Mouse (Mus musculus) embryo, embryonic 11.5 days (tissue): Measurements from ENCODE around the gene Rgs2.
A peak's percentile ranks its signal among the peaks of the same experiment; 100 is the strongest.

Source experiments
- DNase-seq: peaks from one replicate; pipeline ENCODE4 v3.0.0-alpha.2; 2012; ENCODE audit warnings: low read depth, low spot score

The Rgs2 gene

GRCm38 (mm10) chr1:144003904-144004740, at the start of gene Rgs2:
Rgs2 (minus strand) TSS chr1:144004161.
- DNase-seq: peak; percentile 92

GRCm38 (mm10) chr1:144053401-144053800, 49.4 kb upstream of the Rgs2 start:
- no peak for DNase-seq

GRCm38 (mm10) chr1:144041826-144042225, 37.9 kb upstream of the Rgs2 start:
- no peak for DNase-seq

- no peak for DNase-seq
Observed at GRCm38 (mm10) chr1:144033498-144033897, 29.5 kb upstream of the Rgs2 start.

GRCm38 (mm10) chr1:144030499-144030898, 26.5 kb upstream of the Rgs2 start:
- DNase-seq: no peak

GRCm38 (mm10) chr1:144029679-144030078, 25.7 kb upstream of the Rgs2 start:
- DNase-seq: no peak

GRCm38 (mm10) chr1:144018417-144018958, 14.5 kb upstream of the Rgs2 start:
- DNase-seq: no peak

GRCm38 (mm10) chr1:144013913-144014312, 10.0 kb upstream of the Rgs2 start:
- DNase-seq: no peak

GRCm38 (mm10) chr1:144007341-144007740, 3.4 kb upstream of the Rgs2 start:
- DNase-seq: no peak

- DNase-seq: peak; percentile 41
Observed at GRCm38 (mm10) chr1:144006542-144006941, 2.6 kb upstream of the Rgs2 start.

- DNase-seq: no peak
Observed at GRCm38 (mm10) chr1:144005648-144006047, 1.7 kb upstream of the Rgs2 start.

GRCm38 (mm10) chr1:144004741-144005140, 780 bp upstream of the Rgs2 start:
- DNase-seq: no peak

GRCm38 (mm10) chr1:144003416-144003815, 545 bp downstream of the Rgs2 start:
- DNase-seq: no peak

- no peak for DNase-seq
Observed at GRCm38 (mm10) chr1:144002715-144003066, 1.3 kb downstream of the Rgs2 start.

GRCm38 (mm10) chr1:144002036-144002714, 1.8 kb downstream of the Rgs2 start:
- DNase-seq: no peak

- DNase-seq: no peak
Observed at GRCm38 (mm10) chr1:144000246-144000645, 3.7 kb downstream of the Rgs2 start.

- DNase-seq: no peak
Observed at GRCm38 (mm10) chr1:143999371-143999920, 4.5 kb downstream of the Rgs2 start.

- no peak for DNase-seq
Observed at GRCm38 (mm10) chr1:143993026-143993425, 10.9 kb downstream of the Rgs2 start.

GRCm38 (mm10) chr1:143992528-143992927, 11.4 kb downstream of the Rgs2 start:
- DNase-seq: no peak

- DNase-seq: no peak
Observed at GRCm38 (mm10) chr1:143990263-143990662, 13.7 kb downstream of the Rgs2 start.

- no peak for DNase-seq
Observed at GRCm38 (mm10) chr1:143989773-143990172, 14.2 kb downstream of the Rgs2 start.

GRCm38 (mm10) chr1:143988756-143989155, 15.2 kb downstream of the Rgs2 start:
- no peak for DNase-seq
